Mouse (Mus musculus): Measurements from ENCODE around the gene N4bp2.
"Not testable (repeated sequence)": the region's sequence is repeated elsewhere in the genome, so short reads cannot be mapped to it uniquely, and the experiment has no call there.

Gene N4bp2

GRCm38 (mm10) chr5:65764786-65765634 is 1.7 kb downstream of the N4bp2 start:
- peak; percentile 94 for DNase-seq

GRCm38 (mm10) chr5:65765635-65765911 is 2.3 kb downstream of the N4bp2 start:
- DNase-seq: no peak

- DNase-seq: no peak
Observed at GRCm38 (mm10) chr5:65768007-65768406, 4.7 kb downstream of the N4bp2 start.

- no peak for DNase-seq
Observed at GRCm38 (mm10) chr5:65770065-65770464, 6.7 kb downstream of the N4bp2 start.

- no peak for DNase-seq
Observed at GRCm38 (mm10) chr5:65770493-65770892, 7.2 kb downstream of the N4bp2 start.

- not testable (repeated sequence) for DNase-seq
Observed at GRCm38 (mm10) chr5:65773957-65774356, 10.6 kb downstream of the N4bp2 start.

- DNase-seq: no peak
Observed at GRCm38 (mm10) chr5:65776166-65776565, 12.8 kb downstream of the N4bp2 start.

GRCm38 (mm10) chr5:65776907-65777306 is 13.6 kb downstream of the N4bp2 start:
- no peak for DNase-seq

- DNase-seq: not testable (repeated sequence)
Observed at GRCm38 (mm10) chr5:65778986-65779385, 15.7 kb downstream of the N4bp2 start.

- DNase-seq: no peak
Observed at GRCm38 (mm10) chr5:65779401-65780063, 16.2 kb downstream of the N4bp2 start.

GRCm38 (mm10) chr5:65781147-65781715 is 17.9 kb downstream of the N4bp2 start:
- no peak for DNase-seq

GRCm38 (mm10) chr5:65781769-65782715 is 18.7 kb downstream of the N4bp2 start:
- no peak for DNase-seq

GRCm38 (mm10) chr5:65790604-65791225 is 27.4 kb downstream of the N4bp2 start:
- DNase-seq: no peak

GRCm38 (mm10) chr5:65794202-65794601 is 30.9 kb downstream of the N4bp2 start:
- DNase-seq: no peak

- no peak for DNase-seq
Observed at GRCm38 (mm10) chr5:65794702-65795101, 31.4 kb downstream of the N4bp2 start.

- DNase-seq: no peak
Observed at GRCm38 (mm10) chr5:65795293-65795993, 32.1 kb downstream of the N4bp2 start.

GRCm38 (mm10) chr5:65795994-65796298 is 32.6 kb downstream of the N4bp2 start:
- DNase-seq: no peak

GRCm38 (mm10) chr5:65823601-65824133 is 60.3 kb downstream of the N4bp2 start:
- DNase-seq: peak; percentile 8

- no peak for DNase-seq
Observed at GRCm38 (mm10) chr5:65826476-65826875, 63.2 kb downstream of the N4bp2 start.

GRCm38 (mm10) chr5:65827102-65827501 is 63.8 kb downstream of the N4bp2 start:
- DNase-seq: no peak

- DNase-seq: no peak
Observed at GRCm38 (mm10) chr5:65828261-65828660, 64.9 kb downstream of the N4bp2 start.

- no peak for DNase-seq
Observed at GRCm38 (mm10) chr5:65829059-65829458, 65.7 kb downstream of the N4bp2 start.
